Mouse (Mus musculus) kidney, postnatal 0 days (tissue): Measurements from ENCODE around the gene Slc24a5. TPM values are rescaled to one million over a fixed set of nuclear protein-coding genes. Genes with fewer than 3 reads are reported as not detected.
"Not testable (repeated sequence)": the region's sequence is repeated elsewhere in the genome, so short reads cannot be mapped to it uniquely, and the experiment has no call there.

Experiments used
- ATAC-seq: fragments of 200-750 bp; cut with Nextera tagmentation; replicated peaks from 2 replicates; pipeline ENCODE4 v1.8.0; 2017; ENCODE audit warnings: low read depth, moderate number of reproducible peaks, moderate TSS enrichment, moderate library complexity; ENCODE audit not compliant: low FRiP score
- DNase-seq: peaks from one replicate; pipeline ENCODE4 v3.0.0-alpha.2; 2016; ENCODE audit warnings: low spot score
- H3K27ac ChIP-seq: fragments of 300-500 bp; sonication (generic); 2 replicates; pipeline ENCODE4 v1.5.1; 2014; ENCODE audit warnings: mild to moderate bottlenecking
- H3K27me3 ChIP-seq: fragments of 300-500 bp; sonication (generic); 2 replicates; pipeline ENCODE4 v1.6.1; 2014; ENCODE audit warnings: low read length, mixed read lengths; ENCODE audit not compliant: insufficient read depth
- H3K36me3 ChIP-seq: fragments of 300-500 bp; sonication (generic); 2 replicates; pipeline ENCODE4 v1.6.1; 2014; ENCODE audit warnings: low read length, mixed read lengths; ENCODE audit not compliant: insufficient read depth
- H3K4me1 ChIP-seq: fragments of 300-500 bp; sonication (generic); replicated peaks from 2 replicates; pipeline ENCODE4 v1.6.1; 2014; ENCODE audit warnings: antibody characterized with exemption, low read length, mixed read lengths; ENCODE audit not compliant: insufficient read depth
- H3K4me2 ChIP-seq: fragments of 300-500 bp; sonication (generic); 2 replicates; pipeline ENCODE4 v1.6.1; 2014; ENCODE audit warnings: mild to moderate bottlenecking, low read length, moderate library complexity, mixed read lengths
- H3K4me3 ChIP-seq: fragments of 300-500 bp; sonication (generic); replicated peaks from 2 replicates; pipeline ENCODE4 v1.5.1; 2014; ENCODE audit warnings: low read depth, low read length
- H3K9ac ChIP-seq: fragments of 300-500 bp; sonication (generic); 2 replicates; pipeline ENCODE4 v1.6.1; 2014; ENCODE audit warnings: low read depth, low read length
- H3K9me3 ChIP-seq: fragments of 300-500 bp; sonication (generic); replicated peaks from 2 replicates; pipeline ENCODE4 v1.6.1; 2016; ENCODE audit warnings: low read length, inconsistent platforms, mixed read lengths
- CTCF ChIP-seq: IDR thresholded peaks from 2 replicates; pipeline ENCODE4 v1.5.1; 2016; ENCODE audit warnings: antibody characterized with exemption, low read depth, mild to moderate bottlenecking, moderate library complexity
- WGBS: fragments of 180-500 bp; shearing (Covaris S2); extraction: QIAGEN DNeasy Blood & Tissue Kit; methylation state at CpG from one replicate; pipeline ENCODE4 v1.1.7; 2014; 5-methylcytosine and 5-hydroxymethylcytosine counted together
- polyA plus RNA-seq: library from polyadenylated mRNA; unstranded; fragments of >200 nt; fragmentation: Nextera tagmentation; extraction: Ambion mirVana; gene quantifications from 2 replicates; pipeline ENCODE4 v1.2.1, GENCODE M21; 2015

Slc24a5 gene
- polyA plus RNA-seq, 1 experiment from 2014 or later = 4.9 TPM

DNA sequence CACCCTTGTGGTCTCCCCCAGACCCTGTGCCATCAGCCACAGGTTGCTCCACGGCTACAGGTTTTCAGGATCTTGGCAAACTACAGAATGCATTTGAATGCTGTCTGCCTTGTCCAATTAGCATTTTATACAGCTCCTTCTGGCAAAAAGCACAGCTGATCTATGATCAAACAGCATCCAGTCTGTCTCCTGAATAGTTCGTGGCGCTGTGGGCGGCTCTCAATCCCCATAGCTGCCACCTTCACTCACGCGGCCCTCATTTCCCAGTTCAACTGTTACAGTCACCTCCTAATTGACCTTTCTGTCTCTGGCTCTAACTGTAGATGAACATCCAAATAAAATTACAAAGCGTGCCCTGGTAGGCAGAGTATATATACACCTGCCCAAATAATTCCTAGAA lies 551 bp upstream of the Slc24a5 start:
- Histone ChIP-seq H3K9me3 (no peaks in the 10 kb centered on the region), H3K9ac (no peak overlapping the region), H3K36me3 (no peaks in the 10 kb centered on the region), H3K4me3 (no peak overlapping the region), H3K4me1 (no peaks in the 10 kb centered on the region), H3K27me3 (no peaks in the 10 kb centered on the region), H3K4me2 (no peak overlapping the region), H3K27ac (no peak overlapping the region)
- WGBS = 84% methylated on average over 7 of the region's 7 CpGs
- TF ChIP-seq CTCF = no peak
- DNase-seq (no peak), ATAC-seq (no peak)

DNA sequence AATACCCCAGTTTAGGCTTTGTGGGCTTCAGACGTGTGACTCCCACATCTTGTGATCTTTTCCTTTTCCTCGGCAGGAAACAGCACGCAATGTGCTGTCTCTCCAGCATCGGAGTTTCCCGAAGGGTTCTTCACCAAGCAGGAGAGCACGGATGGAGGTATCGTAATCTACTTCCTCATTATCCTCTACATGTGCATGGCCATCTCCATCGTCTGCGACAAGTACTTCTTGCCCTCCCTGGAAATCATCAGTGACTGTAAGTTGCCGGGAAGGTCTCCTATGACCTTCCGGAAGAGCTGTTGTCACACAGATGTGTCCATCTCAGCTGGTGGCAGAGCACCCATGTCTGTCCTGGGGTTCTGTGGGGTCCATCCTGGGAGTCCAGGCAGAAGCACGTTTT lies 772 bp downstream of the Slc24a5 start:
- H3K4me1 ChIP-seq = no peaks in the 10 kb centered on the region
- TF ChIP-seq CTCF = no peak
- no peaks in the 10 kb centered on the region for H3K36me3 ChIP-seq
- 86% methylated on average over 12 of the region's 12 CpGs for WGBS
- ATAC-seq (no peak), DNase-seq (no peak)
- H3K27me3 ChIP-seq = no peaks in the 10 kb centered on the region
- no peak overlapping the region for H3K4me2 ChIP-seq
- H3K9ac ChIP-seq = no peak overlapping the region
- no peaks in the 10 kb centered on the region for H3K9me3 ChIP-seq
- no peak overlapping the region for H3K4me3 ChIP-seq
- H3K27ac ChIP-seq = no peak overlapping the region

GRCm38 (mm10) chr2:125073056-125073780 lies 5.3 kb downstream of the Slc24a5 start:
- no peak overlapping the region for H3K4me2 ChIP-seq
- DNase-seq (no peak), ATAC-seq (no peak)
- no peaks in the 10 kb centered on the region for H3K4me1 ChIP-seq
- 63% methylated on average over 3 of the region's 3 CpGs for WGBS
- no peaks in the 10 kb centered on the region for H3K27me3 ChIP-seq
- no peak for TF ChIP-seq CTCF
- H3K4me3 ChIP-seq = no peak overlapping the region
- no peaks in the 10 kb centered on the region for H3K9me3 ChIP-seq
- no peak overlapping the region for H3K27ac ChIP-seq
- no peak overlapping the region for H3K9ac ChIP-seq
- H3K36me3 ChIP-seq = no peaks in the 10 kb centered on the region

DNA sequence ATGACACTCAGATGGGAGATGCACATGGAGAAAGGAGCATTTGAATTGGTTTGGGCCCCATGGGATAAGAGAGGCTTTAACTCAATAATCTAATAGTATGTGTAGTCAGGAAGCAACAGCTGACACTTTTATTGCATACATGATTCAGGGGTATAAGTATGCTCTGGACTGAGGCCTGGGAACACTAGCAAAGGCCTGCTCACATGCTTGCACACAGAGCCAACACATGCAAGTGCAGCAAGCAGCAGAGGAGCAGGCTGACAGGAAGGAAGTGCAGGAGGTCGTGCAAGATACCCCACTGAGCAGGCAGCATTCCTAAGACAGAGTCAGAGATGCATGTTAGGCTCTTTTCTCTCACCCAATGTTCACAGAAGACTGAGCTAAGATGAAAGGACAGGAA lies 16.0 kb downstream of the Slc24a5 start:
- no peak overlapping the region for H3K27ac ChIP-seq
- WGBS = 8% methylated on average over 1 of the region's 1 CpGs
- H3K9ac ChIP-seq = no peak overlapping the region

DNA sequence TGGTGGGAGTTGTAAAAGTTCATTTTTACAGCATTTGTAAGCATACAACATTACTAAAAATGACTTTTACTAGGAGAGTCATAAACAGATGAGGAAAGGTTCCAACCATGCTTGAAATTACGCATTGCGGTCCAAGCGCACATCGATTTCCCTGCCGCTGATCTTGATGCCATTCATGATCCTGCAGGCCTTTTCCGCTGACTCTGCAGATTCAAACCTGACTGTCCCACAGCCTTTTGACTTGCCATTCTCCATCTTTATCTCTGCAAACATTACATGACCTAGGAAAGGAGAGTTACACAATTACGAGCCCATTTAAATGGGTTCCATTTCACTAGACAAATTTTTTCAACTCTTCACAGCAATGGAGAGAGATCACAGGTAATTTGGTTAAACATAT lies 20.8 kb downstream of the Slc24a5 start:
- Histone ChIP-seq H3K4me3 (no peak overlapping the region), H3K9ac (no peak overlapping the region), H3K36me3 (0 out of 2 replicates have a peak, but pooled peaks cover 3% of the 10 kb centered on the region), H3K27me3 (no peaks in the 10 kb centered on the region), H3K27ac (no peak overlapping the region), H3K4me2 (no peak overlapping the region), H3K4me1 (0 out of 2 replicates have a peak, but pooled peaks cover 3% of the 10 kb centered on the region), H3K9me3 (no peaks in the 10 kb centered on the region)
- no peak for ATAC-seq
- TF ChIP-seq CTCF = no peak
- DNase-seq = no peak
- WGBS = 97% methylated on average over 7 of the region's 7 CpGs

More for the DNA sequence above, 16.0 kb downstream of the Slc24a5 start:
- H3K36me3 ChIP-seq = 0 out of 2 replicates have a peak, but pooled peaks cover 3% of the 10 kb centered on the region
- H3K4me1 ChIP-seq = 0 out of 2 replicates have a peak, but pooled peaks cover 3% of the 10 kb centered on the region
- no peak overlapping the region for H3K4me3 ChIP-seq
- H3K27me3 ChIP-seq = no peaks in the 10 kb centered on the region
- DNase-seq = peak; percentile 77
- no peaks in the 10 kb centered on the region for H3K9me3 ChIP-seq
- no peak for TF ChIP-seq CTCF
- ATAC-seq = peak; percentile 59; the same call in 1 of the 2 replicates
- H3K4me2 ChIP-seq = no peak overlapping the region

- H3K27me3 ChIP-seq, H3K27ac ChIP-seq, H3K9ac ChIP-seq, H3K4me2 ChIP-seq, H3K9me3 ChIP-seq, H3K4me3 ChIP-seq, H3K4me1 ChIP-seq, ATAC-seq: not testable (repeated sequence)
- WGBS = 55% methylated on average over 3 of the region's 3 CpGs
- peaks cover 14% of the 10 kb centered on the region; the same call in 1 of the 2 replicates for H3K36me3 ChIP-seq
- peak; percentile 42 for DNase-seq
Measured at GRCm38 (mm10) chr2:125092123-125092522, 24.2 kb downstream of the Slc24a5 start.

DNA sequence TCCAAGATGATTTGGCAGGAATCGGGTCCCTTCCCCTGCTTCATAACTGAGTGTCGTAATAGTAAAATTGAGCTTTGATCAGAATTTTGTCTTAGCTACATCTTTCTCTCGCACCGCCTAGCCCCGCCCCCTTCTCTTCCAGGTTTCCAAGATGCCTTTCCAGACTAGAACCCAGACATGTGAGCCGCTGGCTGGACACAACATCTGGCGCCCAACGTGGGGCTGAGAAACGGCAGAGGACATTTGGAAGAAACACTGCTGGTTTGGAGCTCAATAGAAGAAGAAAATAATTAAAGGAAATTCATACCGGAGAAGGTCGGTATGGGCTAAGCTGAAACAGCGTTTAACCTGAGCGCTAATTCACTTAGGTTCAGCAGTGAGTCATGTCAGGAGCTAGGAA lies 36.6 kb downstream of the Slc24a5 start:
- not testable (repeated sequence) for DNase-seq, H3K4me3 ChIP-seq, H3K9ac ChIP-seq, H3K9me3 ChIP-seq, ATAC-seq, H3K27me3 ChIP-seq, H3K27ac ChIP-seq, H3K4me1 ChIP-seq, H3K4me2 ChIP-seq
- WGBS = 99% methylated on average over 13 of the region's 13 CpGs
- H3K36me3 ChIP-seq = peaks cover 27% of the 10 kb centered on the region; the same call in 1 of the 2 replicates

GRCm38 (mm10) chr2:125106536-125106935 lies 38.6 kb downstream of the Slc24a5 start:
- WGBS = 92% methylated on average over 4 of the region's 4 CpGs

More at GRCm38 (mm10) chr2:125106536-125106935, 38.6 kb downstream of the Slc24a5 start:
- H3K36me3 ChIP-seq = 0 out of 2 replicates have a peak, but pooled peaks cover 19% of the 10 kb centered on the region
- H3K27ac ChIP-seq, H3K4me3 ChIP-seq, H3K9me3 ChIP-seq, ATAC-seq, H3K4me2 ChIP-seq, H3K4me1 ChIP-seq, H3K27me3 ChIP-seq, DNase-seq, H3K9ac ChIP-seq: not testable (repeated sequence)
